Mouse (Mus musculus): ENCODE results near the gene Aspg. TPM values are rescaled to one million over a fixed set of nuclear protein-coding genes. Genes with fewer than 3 reads are reported as not detected.

Gene Aspg
- polyA plus RNA-seq, 1 experiment: not detected

- no peak overlapping the region for H3K4me3 ChIP-seq (replicated peaks)
- TF ChIP-seq GATA1 (IDR thresholded peaks at IDR 0.05; ENCODE audit: low read length) (no peak), TAL1 (IDR thresholded peaks at IDR 0.05; ENCODE audit: low read length) (no peak)
- no peaks in the 10 kb centered on the region for H3K4me1 ChIP-seq (ENCODE audit: control insufficient read depth)
- H3K27me3 ChIP-seq (ENCODE audit: control insufficient read depth): peaks cover 11% of the 10 kb centered on the region
- no peaks in the 10 kb centered on the region for H3K9me3 ChIP-seq (ENCODE audit: control insufficient read depth, low read length)
- H3K36me3 ChIP-seq (ENCODE audit: control insufficient read depth): no peaks in the 10 kb centered on the region
These were observed 45.5 kb downstream of the Aspg start for GRCm38 (mm10) chr12:112151980-112152362.

DNA sequence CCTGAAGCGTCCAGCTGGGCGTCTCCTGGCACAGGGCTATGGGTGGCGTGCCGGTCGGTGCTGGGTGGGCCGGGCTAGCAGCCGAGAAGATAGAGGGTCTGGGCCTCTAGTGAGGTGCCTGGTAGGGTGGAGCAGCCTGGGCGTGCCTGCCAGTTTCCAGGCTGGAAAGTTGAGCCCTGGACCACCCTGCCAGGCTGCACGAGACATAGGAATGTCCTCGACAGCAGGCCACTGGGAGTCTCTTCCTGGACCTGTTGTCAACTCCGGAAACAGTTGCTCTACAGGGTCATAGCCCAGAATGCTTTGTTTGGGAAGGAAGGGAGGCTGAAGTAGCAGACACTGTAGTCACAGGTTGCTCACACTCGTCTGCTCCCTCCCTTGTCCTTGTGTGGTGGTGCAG lies 47.1 kb downstream of the Aspg start:
- H3K9me3 ChIP-seq (ENCODE audit: control insufficient read depth, low read length): no peaks in the 10 kb centered on the region
- TF ChIP-seq TAL1 (IDR thresholded peaks at IDR 0.05; ENCODE audit: low read length): no peak
- TF ChIP-seq GATA1 (IDR thresholded peaks at IDR 0.05; ENCODE audit: low read length): no peak
- no peaks in the 10 kb centered on the region for H3K4me1 ChIP-seq (ENCODE audit: control insufficient read depth)
- H3K27me3 ChIP-seq (ENCODE audit: control insufficient read depth): no peaks in the 10 kb centered on the region
- H3K4me3 ChIP-seq (replicated peaks): no peak overlapping the region
- H3K36me3 ChIP-seq (ENCODE audit: control insufficient read depth): no peaks in the 10 kb centered on the region

GRCm38 (mm10) chr12:112154476-112154875 lies 48.0 kb downstream of the Aspg start:
- TF ChIP-seq GATA1 (IDR thresholded peaks at IDR 0.05; ENCODE audit: low read length) (no peak), TAL1 (IDR thresholded peaks at IDR 0.05; ENCODE audit: low read length) (no peak)
- no peaks in the 10 kb centered on the region for H3K9me3 ChIP-seq (ENCODE audit: control insufficient read depth, low read length)
- no peak overlapping the region for H3K4me3 ChIP-seq (replicated peaks)
- no peaks in the 10 kb centered on the region for H3K27me3 ChIP-seq (ENCODE audit: control insufficient read depth)
- no peaks in the 10 kb centered on the region for H3K36me3 ChIP-seq (ENCODE audit: control insufficient read depth)
- H3K4me1 ChIP-seq (ENCODE audit: control insufficient read depth): no peaks in the 10 kb centered on the region

- Histone ChIP-seq H3K36me3 (ENCODE audit: control insufficient read depth) (no peaks in the 10 kb centered on the region), H3K4me1 (ENCODE audit: control insufficient read depth) (no peaks in the 10 kb centered on the region), H3K27me3 (ENCODE audit: control insufficient read depth) (no peaks in the 10 kb centered on the region), H3K9me3 (ENCODE audit: control insufficient read depth, low read length) (no peaks in the 10 kb centered on the region), H3K4me3 (replicated peaks) (no peak overlapping the region)
- TF ChIP-seq TAL1 (IDR thresholded peaks at IDR 0.05; ENCODE audit: low read length): no peak
- no peak for TF ChIP-seq GATA1 (IDR thresholded peaks at IDR 0.05; ENCODE audit: low read length)
These were observed 49.0 kb downstream of the Aspg start for GRCm38 (mm10) chr12:112155218-112156051.

- TF ChIP-seq TAL1 (IDR thresholded peaks at IDR 0.05; ENCODE audit: low read length) (no peak), GATA1 (IDR thresholded peaks at IDR 0.05; ENCODE audit: low read length) (no peak)
- H3K27me3 ChIP-seq (ENCODE audit: control insufficient read depth): no peaks in the 10 kb centered on the region
- H3K4me3 ChIP-seq (replicated peaks): no peak overlapping the region
- H3K9me3 ChIP-seq (ENCODE audit: control insufficient read depth, low read length): no peaks in the 10 kb centered on the region
- no peaks in the 10 kb centered on the region for H3K36me3 ChIP-seq (ENCODE audit: control insufficient read depth)
- no peaks in the 10 kb centered on the region for H3K4me1 ChIP-seq (ENCODE audit: control insufficient read depth)
These were observed 50.3 kb downstream of the Aspg start for GRCm38 (mm10) chr12:112156804-112157203.

GRCm38 (mm10) chr12:112158246-112158645 lies 51.8 kb downstream of the Aspg start:
- H3K36me3 ChIP-seq (ENCODE audit: control insufficient read depth): no peaks in the 10 kb centered on the region
- no peaks in the 10 kb centered on the region for H3K4me1 ChIP-seq (ENCODE audit: control insufficient read depth)
- H3K4me3 ChIP-seq (replicated peaks): no peak overlapping the region
- TF ChIP-seq GATA1 (IDR thresholded peaks at IDR 0.05; ENCODE audit: low read length) (no peak), TAL1 (IDR thresholded peaks at IDR 0.05; ENCODE audit: low read length) (no peak)
- H3K9me3 ChIP-seq (ENCODE audit: control insufficient read depth, low read length): no peaks in the 10 kb centered on the region
- no peaks in the 10 kb centered on the region for H3K27me3 ChIP-seq (ENCODE audit: control insufficient read depth)

GRCm38 (mm10) chr12:112158784-112159183 lies 52.3 kb downstream of the Aspg start:
- no peaks in the 10 kb centered on the region for H3K4me1 ChIP-seq (ENCODE audit: control insufficient read depth)
- no peak for TF ChIP-seq TAL1 (IDR thresholded peaks at IDR 0.05; ENCODE audit: low read length)
- no peak for TF ChIP-seq GATA1 (IDR thresholded peaks at IDR 0.05; ENCODE audit: low read length)
- H3K36me3 ChIP-seq (ENCODE audit: control insufficient read depth): no peaks in the 10 kb centered on the region
- H3K27me3 ChIP-seq (ENCODE audit: control insufficient read depth): no peaks in the 10 kb centered on the region
- H3K9me3 ChIP-seq (ENCODE audit: control insufficient read depth, low read length): no peaks in the 10 kb centered on the region
- no peak overlapping the region for H3K4me3 ChIP-seq (replicated peaks)

GRCm38 (mm10) chr12:112163981-112164839 lies 57.7 kb downstream of the Aspg start:
- no peak for TF ChIP-seq TAL1 (IDR thresholded peaks at IDR 0.05; ENCODE audit: low read length)
- no peak for TF ChIP-seq GATA1 (IDR thresholded peaks at IDR 0.05; ENCODE audit: low read length)
- Histone ChIP-seq H3K4me1 (ENCODE audit: control insufficient read depth) (peaks cover 2% of the 10 kb centered on the region; the same call in 1 of the 2 replicates), H3K4me3 (replicated peaks) (no peak overlapping the region), H3K36me3 (ENCODE audit: control insufficient read depth) (no peaks in the 10 kb centered on the region), H3K27me3 (ENCODE audit: control insufficient read depth) (no peaks in the 10 kb centered on the region), H3K9me3 (ENCODE audit: control insufficient read depth, low read length) (no peaks in the 10 kb centered on the region)

DNA sequence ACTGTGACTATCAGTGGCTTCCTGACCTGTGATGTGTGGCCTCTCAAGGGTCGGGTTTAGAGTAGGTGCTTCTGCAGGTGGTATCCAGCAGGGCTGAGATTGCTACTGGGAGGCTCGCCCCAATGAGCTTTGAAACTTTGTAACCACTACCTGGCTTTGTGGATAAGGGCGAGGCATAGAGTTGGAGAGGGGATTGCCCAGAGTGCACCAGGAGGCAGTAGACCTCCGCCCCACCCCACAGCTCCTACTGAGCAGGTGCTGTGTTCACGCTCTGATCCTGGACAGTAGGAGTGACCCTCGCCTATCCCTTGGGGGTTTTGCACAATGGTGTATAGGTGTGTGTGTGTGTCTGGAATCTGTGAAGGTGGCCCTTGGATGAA lies 58.4 kb downstream of the Aspg start:
- Histone ChIP-seq H3K36me3 (ENCODE audit: control insufficient read depth) (no peaks in the 10 kb centered on the region), H3K9me3 (ENCODE audit: control insufficient read depth, low read length) (no peaks in the 10 kb centered on the region), H3K4me3 (replicated peaks) (no peak overlapping the region), H3K4me1 (ENCODE audit: control insufficient read depth) (peaks cover 2% of the 10 kb centered on the region; the same call in 1 of the 2 replicates), H3K27me3 (ENCODE audit: control insufficient read depth) (no peaks in the 10 kb centered on the region)
- TF ChIP-seq GATA1 (IDR thresholded peaks at IDR 0.05; ENCODE audit: low read length) (no peak), TAL1 (IDR thresholded peaks at IDR 0.05; ENCODE audit: low read length) (no peak)
